Mouse (Mus musculus): ENCODE results near the gene Hnrnph1. TPM values are rescaled to one million over a fixed set of nuclear protein-coding genes. Genes with fewer than 3 reads are reported as not detected.

Gene Hnrnph1
- 500 and 509 TPM in 2 replicates for polyA plus RNA-seq (2015; fragmentation: Nextera tagmentation; extraction: Ambion mirVana)

GRCm38 (mm10) chr11:50376911-50377891, at the start of gene Hnrnph1:
Gene Hnrnph1, plus strand, starts transcription at chr11:50376990.
- ATAC-seq (ENCODE audit: low FRiP score, low TSS enrichment), result peak; percentile 91
- Histone ChIP-seq H3K27ac (ENCODE audit: low read length) (peak within 1 kb of the TSS; percentile 100), H3K27me3 (ENCODE audit: insufficient read depth, low read length) (no peaks in the 10 kb centered on the region), H3K36me3 (ENCODE audit: insufficient read depth, low read length) (peaks cover 12% of the 10 kb centered on the region), H3K4me3 (ENCODE audit: low read length) (peak within 1 kb of the TSS; percentile 99), H3K4me2 (replicated peaks; ENCODE audit: low read depth, low read length) (peak within 1 kb of the TSS; percentile 93), H3K9me3 (ENCODE audit: low read length) (no peaks in the 10 kb centered on the region), H3K4me1 (ENCODE audit: insufficient read depth, low read length) (peaks cover 27% of the 10 kb centered on the region), H3K9ac (replicated peaks; ENCODE audit: low read length) (peak within 1 kb of the TSS; percentile 100)
- WGBS, result under 1% methylated on average over 76 of the region's 76 CpGs

GRCm38 (mm10) chr11:50328075-50328625, 48.6 kb upstream of the Hnrnph1 start:
- no peaks in the 10 kb centered on the region for H3K36me3 ChIP-seq (ENCODE audit: insufficient read depth, low read length)
- WGBS, result 79% methylated on average over 3 of the region's 3 CpGs

GRCm38 (mm10) chr11:50329378-50329777, 47.4 kb upstream of the Hnrnph1 start:
- H3K4me1 ChIP-seq (ENCODE audit: insufficient read depth, low read length), result peaks cover 9% of the 10 kb centered on the region
- H3K4me2 ChIP-seq (replicated peaks; ENCODE audit: low read depth, low read length), result no peak overlapping the region
- H3K9me3 ChIP-seq (ENCODE audit: low read length), result no peaks in the 10 kb centered on the region
- no peaks in the 10 kb centered on the region for H3K36me3 ChIP-seq (ENCODE audit: insufficient read depth, low read length)
- H3K4me3 ChIP-seq (ENCODE audit: low read length), result no peak overlapping the region
- H3K9ac ChIP-seq (replicated peaks; ENCODE audit: low read length), result no peak overlapping the region
- 86% methylated on average over 1 of the region's 1 CpGs for WGBS
- ATAC-seq (ENCODE audit: low FRiP score, low TSS enrichment), result no peak
- H3K27me3 ChIP-seq (ENCODE audit: insufficient read depth, low read length), result no peaks in the 10 kb centered on the region
- H3K27ac ChIP-seq (ENCODE audit: low read length), result no peak overlapping the region

More at GRCm38 (mm10) chr11:50328075-50328625, 48.6 kb upstream of the Hnrnph1 start:
- Histone ChIP-seq H3K4me3 (ENCODE audit: low read length) (no peak overlapping the region), H3K9me3 (ENCODE audit: low read length) (no peaks in the 10 kb centered on the region), H3K27ac (ENCODE audit: low read length) (no peak overlapping the region), H3K4me1 (ENCODE audit: insufficient read depth, low read length) (peaks cover 21% of the 10 kb centered on the region), H3K9ac (replicated peaks; ENCODE audit: low read length) (no peak overlapping the region), H3K4me2 (replicated peaks; ENCODE audit: low read depth, low read length) (no peak overlapping the region), H3K27me3 (ENCODE audit: insufficient read depth, low read length) (no peaks in the 10 kb centered on the region)
- ATAC-seq (ENCODE audit: low FRiP score, low TSS enrichment), result no peak

- no peaks in the 10 kb centered on the region for H3K9me3 ChIP-seq (ENCODE audit: low read length)
- no peaks in the 10 kb centered on the region for H3K27me3 ChIP-seq (ENCODE audit: insufficient read depth, low read length)
- no peak overlapping the region for H3K27ac ChIP-seq (ENCODE audit: low read length)
- no peaks in the 10 kb centered on the region for H3K4me1 ChIP-seq (ENCODE audit: insufficient read depth, low read length)
- no peak overlapping the region for H3K9ac ChIP-seq (replicated peaks; ENCODE audit: low read length)
- ATAC-seq (ENCODE audit: low FRiP score, low TSS enrichment), result no peak
- WGBS, result 87% methylated on average over 3 of the region's 3 CpGs
- H3K4me3 ChIP-seq (ENCODE audit: low read length), result no peak overlapping the region
- H3K36me3 ChIP-seq (ENCODE audit: insufficient read depth, low read length), result no peaks in the 10 kb centered on the region
- H3K4me2 ChIP-seq (replicated peaks; ENCODE audit: low read depth, low read length), result no peak overlapping the region
These were observed 43.6 kb upstream of the Hnrnph1 start for GRCm38 (mm10) chr11:50333181-50333580.

GRCm38 (mm10) chr11:50336126-50336525, 40.7 kb upstream of the Hnrnph1 start:
- no peaks in the 10 kb centered on the region for H3K36me3 ChIP-seq (ENCODE audit: insufficient read depth, low read length)
- H3K4me2 ChIP-seq (replicated peaks; ENCODE audit: low read depth, low read length), result no peak overlapping the region
- no peak overlapping the region for H3K9ac ChIP-seq (replicated peaks; ENCODE audit: low read length)
- no peak overlapping the region for H3K27ac ChIP-seq (ENCODE audit: low read length)
- 16% methylated on average over 1 of the region's 1 CpGs for WGBS
- H3K4me3 ChIP-seq (ENCODE audit: low read length), result no peak overlapping the region
- no peak for ATAC-seq (ENCODE audit: low FRiP score, low TSS enrichment)
- no peaks in the 10 kb centered on the region for H3K4me1 ChIP-seq (ENCODE audit: insufficient read depth, low read length)
- H3K9me3 ChIP-seq (ENCODE audit: low read length), result no peaks in the 10 kb centered on the region
- no peaks in the 10 kb centered on the region for H3K27me3 ChIP-seq (ENCODE audit: insufficient read depth, low read length)

GRCm38 (mm10) chr11:50336891-50337290, 39.9 kb upstream of the Hnrnph1 start:
- Histone ChIP-seq H3K27me3 (ENCODE audit: insufficient read depth, low read length) (no peaks in the 10 kb centered on the region), H3K27ac (ENCODE audit: low read length) (no peak overlapping the region), H3K36me3 (ENCODE audit: insufficient read depth, low read length) (no peaks in the 10 kb centered on the region), H3K4me3 (ENCODE audit: low read length) (no peak overlapping the region), H3K4me1 (ENCODE audit: insufficient read depth, low read length) (no peaks in the 10 kb centered on the region), H3K9me3 (ENCODE audit: low read length) (no peaks in the 10 kb centered on the region), H3K4me2 (replicated peaks; ENCODE audit: low read depth, low read length) (no peak overlapping the region), H3K9ac (replicated peaks; ENCODE audit: low read length) (no peak overlapping the region)
- 63% methylated on average over 4 of the region's 4 CpGs for WGBS
- ATAC-seq (ENCODE audit: low FRiP score, low TSS enrichment), result no peak

- H3K9ac ChIP-seq (replicated peaks; ENCODE audit: low read length), result no peak overlapping the region
- no peaks in the 10 kb centered on the region for H3K4me1 ChIP-seq (ENCODE audit: insufficient read depth, low read length)
- H3K4me2 ChIP-seq (replicated peaks; ENCODE audit: low read depth, low read length), result no peak overlapping the region
- H3K36me3 ChIP-seq (ENCODE audit: insufficient read depth, low read length), result no peaks in the 10 kb centered on the region
- no peaks in the 10 kb centered on the region for H3K27me3 ChIP-seq (ENCODE audit: insufficient read depth, low read length)
- 76% methylated on average over 4 of the region's 4 CpGs for WGBS
- H3K4me3 ChIP-seq (ENCODE audit: low read length), result no peak overlapping the region
- no peak for ATAC-seq (ENCODE audit: low FRiP score, low TSS enrichment)
- no peaks in the 10 kb centered on the region for H3K9me3 ChIP-seq (ENCODE audit: low read length)
- H3K27ac ChIP-seq (ENCODE audit: low read length), result no peak overlapping the region
These were observed 31.3 kb upstream of the Hnrnph1 start for GRCm38 (mm10) chr11:50345486-50345885.

- 86% methylated on average over 9 of the region's 9 CpGs for WGBS
- H3K36me3 ChIP-seq (ENCODE audit: insufficient read depth, low read length), result no peaks in the 10 kb centered on the region
- H3K4me2 ChIP-seq (replicated peaks; ENCODE audit: low read depth, low read length), result no peak overlapping the region
- H3K9ac ChIP-seq (replicated peaks; ENCODE audit: low read length), result no peak overlapping the region
- H3K9me3 ChIP-seq (ENCODE audit: low read length), result no peaks in the 10 kb centered on the region
- no peak overlapping the region for H3K27ac ChIP-seq (ENCODE audit: low read length)
- no peak for ATAC-seq (ENCODE audit: low FRiP score, low TSS enrichment)
- no peak overlapping the region for H3K4me3 ChIP-seq (ENCODE audit: low read length)
- no peaks in the 10 kb centered on the region for H3K4me1 ChIP-seq (ENCODE audit: insufficient read depth, low read length)
- no peaks in the 10 kb centered on the region for H3K27me3 ChIP-seq (ENCODE audit: insufficient read depth, low read length)
These were observed 30.3 kb upstream of the Hnrnph1 start for GRCm38 (mm10) chr11:50346256-50347032.

- Histone ChIP-seq H3K4me1 (ENCODE audit: insufficient read depth, low read length) (no peaks in the 10 kb centered on the region), H3K9ac (replicated peaks; ENCODE audit: low read length) (no peak overlapping the region), H3K9me3 (ENCODE audit: low read length) (no peaks in the 10 kb centered on the region), H3K36me3 (ENCODE audit: insufficient read depth, low read length) (no peaks in the 10 kb centered on the region), H3K27ac (ENCODE audit: low read length) (no peak overlapping the region), H3K4me2 (replicated peaks; ENCODE audit: low read depth, low read length) (no peak overlapping the region), H3K4me3 (ENCODE audit: low read length) (no peak overlapping the region), H3K27me3 (ENCODE audit: insufficient read depth, low read length) (no peaks in the 10 kb centered on the region)
- ATAC-seq (ENCODE audit: low FRiP score, low TSS enrichment), result no peak
- WGBS, result 67% methylated on average over 2 of the region's 2 CpGs
These were observed 24.6 kb upstream of the Hnrnph1 start for GRCm38 (mm10) chr11:50352177-50352576.

All from kidney, embryonic 16.5 days (tissue).